Mouse (Mus musculus) megakaryocyte progenitor cell, adult 5-6 weeks (primary cell): ENCODE measurements around the gene Gm10153. TPM values are rescaled to one million over a fixed set of nuclear protein-coding genes. Genes with fewer than 3 reads are reported as not detected.
"Not testable (repeated sequence)": the region's sequence is repeated elsewhere in the genome, so short reads cannot be mapped to it uniquely, and the experiment has no call there.

Experiments used
- ATAC-seq: replicated peaks from 2 replicates; pipeline ENCODE4 v1.8.0; 2016; ENCODE audit warnings: mild to moderate bottlenecking, moderate TSS enrichment, inconsistent platforms; ENCODE audit not compliant: poor library complexity
- total RNA-seq, 2 experiments: library from RNA; stranded (forward) in 1 of 2; stranded (reverse) in 1 of 2; fragments of 157-497, 149-512 nt in 1 of 2; fragments of 200-1000 nt in 1 of 2; gene quantifications; 2 replicates each; pipeline versions ENCODE4 v1.2.3 to v1.2.4; 2015 to 2017

The Gm10153 gene
- total RNA-seq (2015) (not detected in 2 replicates), total RNA-seq (2017) (not detected in 2 replicates)

GRCm38 (mm10) chr7:142190289-142190688 is at the start of gene Gm10153:
Gene Gm10153 (minus strand): TSS chr7:142190389.
- no peak for ATAC-seq

GRCm38 (mm10) chr7:142231540-142231939 is 41.4 kb upstream of the Gm10153 start:
- ATAC-seq: no peak

- not testable (repeated sequence) for ATAC-seq
Measured at GRCm38 (mm10) chr7:142229871-142230270, 39.7 kb upstream of the Gm10153 start, which contains the start of gene Krtap5-5. Gene Krtap5-5 (minus strand): TSS chr7:142229971.

GRCm38 (mm10) chr7:142224518-142224917 is 34.3 kb upstream of the Gm10153 start:
- ATAC-seq: no peak

GRCm38 (mm10) chr7:142212136-142212535 is 21.9 kb upstream of the Gm10153 start:
- not testable (repeated sequence) for ATAC-seq

- no peak for ATAC-seq
Measured at GRCm38 (mm10) chr7:142211559-142211958, 21.4 kb upstream of the Gm10153 start, which contains the start of gene Gm7579. Gene Gm7579 (plus strand): TSS chr7:142211859.

- not testable (repeated sequence) for ATAC-seq
Measured at GRCm38 (mm10) chr7:142206891-142207290, 16.7 kb upstream of the Gm10153 start.

GRCm38 (mm10) chr7:142205488-142205887 is 15.3 kb upstream of the Gm10153 start:
- no peak for ATAC-seq

- no peak for ATAC-seq
Measured at GRCm38 (mm10) chr7:142201064-142201463, 10.9 kb upstream of the Gm10153 start, which contains the start of gene Krtap5-3. Gene Krtap5-3 (plus strand): TSS chr7:142201364.

GRCm38 (mm10) chr7:142198748-142199147 is 8.6 kb upstream of the Gm10153 start:
- no peak for ATAC-seq

GRCm38 (mm10) chr7:142188156-142188555 is 2.0 kb downstream of the Gm10153 start:
- ATAC-seq: no peak

- ATAC-seq: no peak
Measured at GRCm38 (mm10) chr7:142181021-142181420, 9.2 kb downstream of the Gm10153 start.

- no peak for ATAC-seq
Measured at GRCm38 (mm10) chr7:142178685-142179084, 11.5 kb downstream of the Gm10153 start.

GRCm38 (mm10) chr7:142175905-142176304 is 14.3 kb downstream of the Gm10153 start, which contains the start of gene Krtap5-2:
Gene Krtap5-2 (minus strand): TSS chr7:142176005.
- not testable (repeated sequence) for ATAC-seq

- ATAC-seq: peak; percentile 76
Measured at GRCm38 (mm10) chr7:142169836-142170235, 20.4 kb downstream of the Gm10153 start.

- not testable (repeated sequence) for ATAC-seq
Measured at GRCm38 (mm10) chr7:142165639-142166038, 24.6 kb downstream of the Gm10153 start, which contains the start of gene Gm4553. Gene Gm4553 (minus strand): TSS chr7:142165739.

GRCm38 (mm10) chr7:142159366-142159765 is 30.8 kb downstream of the Gm10153 start:
- no peak for ATAC-seq

- not testable (repeated sequence) for ATAC-seq
Measured at GRCm38 (mm10) chr7:142157013-142157412, 33.2 kb downstream of the Gm10153 start, which contains the start of gene Gm29735. Gene Gm29735 (minus strand): TSS chr7:142157113.

GRCm38 (mm10) chr7:142155308-142155707 is 34.9 kb downstream of the Gm10153 start:
- ATAC-seq: no peak

- no peak for ATAC-seq
Measured at GRCm38 (mm10) chr7:142152191-142152590, 38.0 kb downstream of the Gm10153 start.

GRCm38 (mm10) chr7:142148633-142149032 is 41.6 kb downstream of the Gm10153 start:
- ATAC-seq: no peak

GRCm38 (mm10) chr7:142146033-142146432 is 44.2 kb downstream of the Gm10153 start:
- ATAC-seq: peak; percentile 55; the same call in 1 of the 2 replicates
